Mouse (Mus musculus) limb, embryonic 12.5 days (tissue): Measurements from ENCODE around the gene Slc1a3. TPM values are rescaled to one million over a fixed set of nuclear protein-coding genes. Genes with fewer than 3 reads are reported as not detected.

Experiments used
- ATAC-seq: fragments of 200-750 bp; cut with Nextera tagmentation; 2 replicates; pipeline ENCODE4 v1.8.0; 2017; ENCODE audit warnings: low read depth, moderate TSS enrichment; ENCODE audit not compliant: insufficient number of reproducible peaks, insufficient read depth, low FRiP score, low TSS enrichment
- H3K27ac ChIP-seq: fragments of 300-500 bp; sonication (generic); 2 replicates; pipeline ENCODE4 v1.5.1; 2016; ENCODE audit warnings: mild to moderate bottlenecking, moderate library complexity
- H3K27me3 ChIP-seq: fragments of 300-500 bp; sonication (generic); 2 replicates; pipeline ENCODE4 v1.6.1; 2016; ENCODE audit warnings: mild to moderate bottlenecking, moderate library complexity
- H3K36me3 ChIP-seq: fragments of 300-500 bp; sonication (generic); 2 replicates; pipeline ENCODE4 v1.6.1; 2016; ENCODE audit warnings: mild to moderate bottlenecking, moderate library complexity
- H3K4me1 ChIP-seq: fragments of 300-500 bp; sonication (generic); replicated peaks from 2 replicates; pipeline ENCODE4 v1.6.1; 2016
- H3K4me2 ChIP-seq: fragments of 300-500 bp; sonication (generic); 2 replicates; pipeline ENCODE4 v1.6.1; 2016; ENCODE audit warnings: mild to moderate bottlenecking, moderate library complexity
- H3K4me3 ChIP-seq: fragments of 300-500 bp; sonication (generic); replicated peaks from 2 replicates; pipeline ENCODE4 v1.5.1; 2016; ENCODE audit warnings: mild to moderate bottlenecking
- H3K9ac ChIP-seq: fragments of 300-500 bp; sonication (generic); replicated peaks from 2 replicates; pipeline ENCODE4 v1.6.1; 2016; ENCODE audit warnings: mild to moderate bottlenecking, moderate library complexity
- H3K9me3 ChIP-seq: fragments of 300-500 bp; sonication (generic); 2 replicates; pipeline ENCODE4 v1.6.1; 2016; ENCODE audit warnings: mild to moderate bottlenecking, moderate library complexity
- WGBS: fragments of 180-500 bp; shearing (Covaris S2); methylation state at CpG from one replicate; pipeline ENCODE4 v1.1.7; 2016; 5-methylcytosine and 5-hydroxymethylcytosine counted together
- polyA plus RNA-seq: library from polyadenylated mRNA; unstranded; fragments of >200 nt; fragmentation: Nextera tagmentation; extraction: Ambion mirVana; gene quantifications from 2 replicates; pipeline ENCODE4 v1.2.1, GENCODE M21; 2016

Slc1a3 gene
- polyA plus RNA-seq, 1 experiment from 2014 or later: 44.6 TPM

GRCm38 (mm10) chr15:8676959-8677358 is 33.6 kb downstream of the Slc1a3 start:
- peaks cover 7% of the 10 kb centered on the region; the same call in 1 of the 2 replicates for H3K36me3 ChIP-seq
- H3K27me3 ChIP-seq: no peaks in the 10 kb centered on the region
- H3K27ac ChIP-seq: no peak overlapping the region
- no peak overlapping the region for H3K4me3 ChIP-seq
- no peak for ATAC-seq
- H3K4me2 ChIP-seq: no peak overlapping the region
- WGBS: 96% methylated on average over 2 of the region's 2 CpGs
- no peaks in the 10 kb centered on the region for H3K4me1 ChIP-seq
- no peak overlapping the region for H3K9ac ChIP-seq
- no peaks in the 10 kb centered on the region for H3K9me3 ChIP-seq

GRCm38 (mm10) chr15:8676211-8676691 is 34.3 kb downstream of the Slc1a3 start:
- WGBS: 44% methylated on average over 5 of the region's 5 CpGs

GRCm38 (mm10) chr15:8675616-8676015 is 34.9 kb downstream of the Slc1a3 start:
- WGBS: 91% methylated on average over 4 of the region's 4 CpGs

More at GRCm38 (mm10) chr15:8676211-8676691, 34.3 kb downstream of the Slc1a3 start:
- no peak overlapping the region for H3K4me3 ChIP-seq
- H3K9me3 ChIP-seq: no peaks in the 10 kb centered on the region
- no peaks in the 10 kb centered on the region for H3K27me3 ChIP-seq
- peaks cover under 1% of the 10 kb centered on the region; the same call in 1 of the 2 replicates for H3K36me3 ChIP-seq
- H3K27ac ChIP-seq: no peak overlapping the region
- ATAC-seq: no peak
- no peak overlapping the region for H3K4me2 ChIP-seq
- no peaks in the 10 kb centered on the region for H3K4me1 ChIP-seq
- no peak overlapping the region for H3K9ac ChIP-seq

GRCm38 (mm10) chr15:8672532-8672931 is 38.0 kb downstream of the Slc1a3 start:
- no peak for ATAC-seq
- Histone ChIP-seq H3K9ac (no peak overlapping the region), H3K27me3 (no peaks in the 10 kb centered on the region), H3K36me3 (no peaks in the 10 kb centered on the region), H3K4me2 (no peak overlapping the region), H3K4me1 (peaks cover 5% of the 10 kb centered on the region; the same call in 1 of the 2 replicates), H3K4me3 (no peak overlapping the region), H3K27ac (no peak overlapping the region), H3K9me3 (no peaks in the 10 kb centered on the region)
- WGBS: 82% methylated on average over 5 of the region's 5 CpGs

More at GRCm38 (mm10) chr15:8675616-8676015, 34.9 kb downstream of the Slc1a3 start:
- Histone ChIP-seq H3K9me3 (no peaks in the 10 kb centered on the region), H3K27me3 (no peaks in the 10 kb centered on the region), H3K4me3 (no peak overlapping the region), H3K4me1 (no peaks in the 10 kb centered on the region), H3K27ac (no peak overlapping the region), H3K4me2 (no peak overlapping the region), H3K36me3 (no peaks in the 10 kb centered on the region), H3K9ac (no peak overlapping the region)
- ATAC-seq: no peak

- no peak overlapping the region for H3K4me2 ChIP-seq
- peaks cover 15% of the 10 kb centered on the region for H3K4me1 ChIP-seq
- no peaks in the 10 kb centered on the region for H3K9me3 ChIP-seq
- ATAC-seq: no peak
- no peak overlapping the region for H3K27ac ChIP-seq
- H3K27me3 ChIP-seq: no peaks in the 10 kb centered on the region
- H3K4me3 ChIP-seq: no peak overlapping the region
- H3K36me3 ChIP-seq: no peaks in the 10 kb centered on the region
- no peak overlapping the region for H3K9ac ChIP-seq
- WGBS: 92% methylated on average over 25 of the region's 25 CpGs
These were observed 42.6 kb downstream of the Slc1a3 start for GRCm38 (mm10) chr15:8667849-8668522.

GRCm38 (mm10) chr15:8665675-8666350 is 44.8 kb downstream of the Slc1a3 start:
- H3K9me3 ChIP-seq: no peaks in the 10 kb centered on the region
- 90% methylated on average over 15 of the region's 15 CpGs for WGBS

GRCm38 (mm10) chr15:8663348-8664099 is 47.0 kb downstream of the Slc1a3 start:
- Histone ChIP-seq H3K27ac (peak overlapping the region; percentile 64), H3K4me3 (no peak overlapping the region), H3K9ac (no peak overlapping the region), H3K4me1 (peaks cover 51% of the 10 kb centered on the region), H3K4me2 (no peak overlapping the region), H3K36me3 (no peaks in the 10 kb centered on the region), H3K27me3 (no peaks in the 10 kb centered on the region), H3K9me3 (no peaks in the 10 kb centered on the region)
- 70% methylated on average over 17 of the region's 17 CpGs for WGBS
- ATAC-seq: no peak; the same call in 1 of the 2 replicates

More at GRCm38 (mm10) chr15:8665675-8666350, 44.8 kb downstream of the Slc1a3 start:
- Histone ChIP-seq H3K27ac (no peak overlapping the region), H3K9ac (no peak overlapping the region), H3K36me3 (no peaks in the 10 kb centered on the region), H3K4me3 (no peak overlapping the region), H3K27me3 (no peaks in the 10 kb centered on the region), H3K4me1 (peaks cover 34% of the 10 kb centered on the region), H3K4me2 (no peak overlapping the region)
- ATAC-seq: no peak

GRCm38 (mm10) chr15:8661856-8662255 is 48.7 kb downstream of the Slc1a3 start:
- H3K4me2 ChIP-seq: no peak overlapping the region
- no peaks in the 10 kb centered on the region for H3K9me3 ChIP-seq
- H3K9ac ChIP-seq: no peak overlapping the region
- no peaks in the 10 kb centered on the region for H3K36me3 ChIP-seq
- ATAC-seq: no peak
- WGBS: 73% methylated on average over 6 of the region's 6 CpGs
- H3K27ac ChIP-seq: no peak overlapping the region
- no peaks in the 10 kb centered on the region for H3K27me3 ChIP-seq
- no peak overlapping the region for H3K4me3 ChIP-seq
- peaks cover 46% of the 10 kb centered on the region for H3K4me1 ChIP-seq

GRCm38 (mm10) chr15:8659977-8660376 is 50.6 kb downstream of the Slc1a3 start:
- Histone ChIP-seq H3K27me3 (no peaks in the 10 kb centered on the region), H3K36me3 (no peaks in the 10 kb centered on the region), H3K4me2 (0 out of 2 replicates have a peak overlapping the region, but pooled peaks have one; percentile 19), H3K27ac (peak overlapping the region; percentile 47; the same call in 1 of the 2 replicates), H3K9ac (no peak overlapping the region), H3K4me3 (no peak overlapping the region), H3K4me1 (peaks cover 46% of the 10 kb centered on the region), H3K9me3 (no peaks in the 10 kb centered on the region)
- WGBS: 28% methylated on average over 4 of the region's 4 CpGs
- no peak for ATAC-seq

- no peak overlapping the region for H3K9ac ChIP-seq
- H3K36me3 ChIP-seq: no peaks in the 10 kb centered on the region
- H3K9me3 ChIP-seq: no peaks in the 10 kb centered on the region
- 17% methylated on average over 8 of the region's 8 CpGs for WGBS
- peaks cover 46% of the 10 kb centered on the region for H3K4me1 ChIP-seq
- H3K4me3 ChIP-seq: no peak overlapping the region
- peak; percentile 75; the same call in 1 of the 2 replicates for ATAC-seq
- peak overlapping the region; percentile 19 for H3K4me2 ChIP-seq
- no peaks in the 10 kb centered on the region for H3K27me3 ChIP-seq
- peak overlapping the region; percentile 75 for H3K27ac ChIP-seq
These were observed 51.0 kb downstream of the Slc1a3 start for GRCm38 (mm10) chr15:8659483-8659971.
